21 mouse cellular contexts compared by ENCODE assay signal in the genomic region with DNA sequence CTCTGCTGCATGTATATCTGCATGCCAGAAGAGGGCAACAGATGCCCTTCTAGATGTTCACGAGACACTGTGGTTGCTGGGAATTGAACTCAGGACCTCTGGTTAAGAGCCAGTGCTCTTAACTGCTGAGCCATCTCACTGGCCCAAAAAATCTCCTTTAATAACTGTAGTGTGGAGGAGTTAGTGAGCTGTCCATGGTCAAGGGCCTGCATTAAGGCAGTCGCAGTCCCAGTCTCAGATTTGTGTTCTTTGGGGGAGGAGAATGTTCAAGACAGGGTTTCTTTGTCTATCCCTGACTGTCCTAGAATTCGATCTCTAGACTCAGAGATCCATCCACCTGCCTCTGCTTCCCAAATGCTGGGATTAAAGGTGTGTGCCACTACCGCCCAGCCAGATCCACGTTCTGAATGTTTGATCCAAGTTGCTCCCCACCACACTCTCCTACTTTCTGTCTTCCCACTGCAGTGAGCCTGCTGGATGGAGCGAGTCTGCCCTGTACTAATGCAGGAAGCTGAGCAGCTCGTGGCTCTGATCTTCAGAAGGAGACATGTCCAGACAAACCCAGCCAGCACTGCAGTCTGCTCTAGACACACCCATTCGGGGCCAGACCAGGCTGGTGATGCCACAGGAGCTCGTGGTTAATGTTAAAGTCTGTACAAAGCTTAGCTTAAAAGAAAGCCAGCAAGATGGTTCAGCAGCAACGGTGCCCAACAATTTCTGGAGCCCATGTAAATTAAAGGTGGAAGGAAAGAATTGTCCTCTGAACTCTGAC. TPM values are rescaled to one million over a fixed set of nuclear protein-coding genes. Genes with fewer than 3 reads are reported as not detected.
A peak's percentile ranks its signal among the peaks of the same experiment; 100 is the strongest.
DNase-seq lines count a peak whose midpoint lies in the region; ATAC-seq lines count a peak whose summit lies in the region.
"Had no signal": no experiment of that assay in that cellular context is flagged by ENCODE, and none has a peak within 500 bp of the region (broad histone marks: within the 10 kb centered on the region; RNA-seq: fewer than 3 reads in every experiment).

No protein-coding gene starts in this region.

- H3K27ac ChIP-seq in embryonic facial prominence, embryonic 15.5 days (replicated peaks), result peak overlapping the region; percentile 34
- no peak overlapping the region for H3K27ac ChIP-seq in hindbrain, embryonic 16.5 days (ENCODE audit: low read depth, low read length)
- H3K27ac ChIP-seq: hindbrain, embryonic 14.5 days; intestine, embryonic 15.5 days; liver, embryonic 15.5 days had no signal

- 65% methylated on average over 10 of the region's 10 CpGs for WGBS in embryonic facial prominence, embryonic 15.5 days
- WGBS in hindbrain, embryonic 16.5 days, result 87% methylated on average over 10 of the region's 10 CpGs

- H3K4me3 ChIP-seq in embryonic facial prominence, embryonic 15.5 days (replicated peaks), result no peak overlapping the region
- no peak overlapping the region for H3K4me3 ChIP-seq in hindbrain, embryonic 16.5 days (ENCODE audit: low read length)
- H3K4me3 ChIP-seq: heart, embryonic 12.5 days; intestine, embryonic 15.5 days; liver, embryonic 15.5 days had no signal

- intact Hi-C loops in heart, postnatal 14 days (cut with DNase I), result no loop called here

- ATAC-seq in embryonic facial prominence, embryonic 15.5 days (ENCODE audit: insufficient number of reproducible peaks, low FRiP score, low TSS enrichment, low read depth), result no peak
- ATAC-seq in hindbrain, embryonic 16.5 days, result no peak
- ATAC-seq: intestine, embryonic 15.5 days; lung, postnatal 0 days had no signal

- no peaks in the 10 kb centered on the region for H3K9me3 ChIP-seq in embryonic facial prominence, embryonic 15.5 days (replicated peaks)
- H3K9me3 ChIP-seq in hindbrain, embryonic 16.5 days (ENCODE audit: control insufficient read depth, low read length), result no peaks in the 10 kb centered on the region
- H3K9me3 ChIP-seq: heart, embryonic 12.5 days; intestine, embryonic 15.5 days; liver, embryonic 15.5 days had no signal

- H3K36me3 ChIP-seq in embryonic facial prominence, embryonic 15.5 days, result no peaks in the 10 kb centered on the region
- no peaks in the 10 kb centered on the region for H3K36me3 ChIP-seq in hindbrain, embryonic 16.5 days (ENCODE audit: control insufficient read depth, insufficient read depth, low read length)
- H3K36me3 ChIP-seq: heart, embryonic 12.5 days; intestine, embryonic 15.5 days; liver, embryonic 15.5 days had no signal

- no peak overlapping the region for H3K9ac ChIP-seq in embryonic facial prominence, embryonic 15.5 days
- no peak overlapping the region for H3K9ac ChIP-seq in hindbrain, embryonic 16.5 days (ENCODE audit: low read depth, low read length)
- H3K9ac ChIP-seq: heart, embryonic 12.5 days; hindbrain, embryonic 14.5 days; intestine, embryonic 15.5 days; liver, embryonic 15.5 days had no signal

- no peaks in the 10 kb centered on the region for H3K4me1 ChIP-seq in embryonic facial prominence, embryonic 15.5 days
- H3K4me1 ChIP-seq in hindbrain, embryonic 16.5 days (ENCODE audit: control insufficient read depth, insufficient read depth, low read depth, low read length), result no peaks in the 10 kb centered on the region
- H3K4me1 ChIP-seq: heart, embryonic 12.5 days; intestine, embryonic 15.5 days had no signal

- no peaks in the 10 kb centered on the region for H3K27me3 ChIP-seq in embryonic facial prominence, embryonic 15.5 days
- no peaks in the 10 kb centered on the region for H3K27me3 ChIP-seq in hindbrain, embryonic 16.5 days (replicated peaks; ENCODE audit: control insufficient read depth, insufficient read depth, low read length)
- H3K27me3 ChIP-seq: heart, embryonic 12.5 days; intestine, embryonic 15.5 days had no signal

- DNase-seq in kidney, adult 11 months, result peak; percentile 38
- DNase-seq in kidney, postnatal 14 days, result no peak
- DNase-seq in 3134 (ENCODE audit: extremely low read depth, insufficient read length, low spot score) (peak; percentile 24), ES-CJ7 (ENCODE audit: low read depth, low spot score) (peak; percentile 80)
- no peak for DNase-seq in testis, postnatal 14 days (ENCODE audit: low spot score)
- no peak for DNase-seq in heart, postnatal 14 days
- DNase-seq: adrenal gland, postnatal 14 days; cerebellum, adult 11 months; cerebellum, postnatal 10 days; heart, adult 11 months; layer of hippocampus, postnatal 36 days; midbrain, embryonic 14.5 days; right cerebral cortex, postnatal 14 days; spleen, adult 18-20 months had no signal

- H3K4me2 ChIP-seq in embryonic facial prominence, embryonic 15.5 days (replicated peaks), result no peak overlapping the region
- H3K4me2 ChIP-seq in hindbrain, embryonic 16.5 days (ENCODE audit: low read length), result no peak overlapping the region
- H3K4me2 ChIP-seq: heart, embryonic 12.5 days; hindbrain, embryonic 14.5 days; intestine, embryonic 15.5 days; liver, embryonic 15.5 days had no signal

RNA-seq across cellular contexts. Expression of a gene that starts 17.5 kb away (rescaled TPM):
- 15.4 and 15.9 TPM in 2 replicates for polyA plus RNA-seq in embryonic facial prominence, embryonic 15.5 days (2015; fragmentation: Nextera tagmentation; extraction: Ambion mirVana)
- polyA plus RNA-seq in hindbrain, embryonic 16.5 days (2015; fragmentation: Nextera tagmentation; extraction: Ambion mirVana), result 3.1 and 4.3 TPM in 2 replicates
- total RNA-seq in heart, postnatal 14 days (2021), result 10 to 100 TPM; 15.7 to 16.9 TPM

RNA-seq across cellular contexts. Expression of a gene that starts 48.9 kb away (rescaled TPM):
- 16.8 and 17.0 TPM in 2 replicates for polyA plus RNA-seq in embryonic facial prominence, embryonic 15.5 days (2015; fragmentation: Nextera tagmentation; extraction: Ambion mirVana)
- polyA plus RNA-seq in hindbrain, embryonic 16.5 days (2015; fragmentation: Nextera tagmentation; extraction: Ambion mirVana), result 17.7 and 18.8 TPM in 2 replicates
- total RNA-seq in heart, postnatal 14 days (2021), result 100 to 1,000 TPM; 178 to 179 TPM

Comparison
In these comparisons a context has a peak if more than half of its experiments do, and no peak if none do; other contexts are left out.
1. DNase-seq: peak in kidney, adult 11 months (single experiment), 3134 (single experiment) and ES-CJ7 (single experiment); none in kidney, postnatal 14 days (single experiment), testis, postnatal 14 days (single experiment) and heart, postnatal 14 days (0 of 2).